Mouse (Mus musculus): ENCODE measurements at regions not wholly inside any gene's neighbourhood (a gene's known extent, or its start where the extent isn't known, plus 50 kb on each side); places are given as distances from the start of the nearest gene placed in this dataset.

- 82% methylated on average over 3 of the region's 3 CpGs for WGBS
- Histone ChIP-seq H3K4me2 (replicated peaks; ENCODE audit: low read depth, low read length) (no peak overlapping the region), H3K9me3 (ENCODE audit: low read length) (no peaks in the 10 kb centered on the region), H3K27me3 (replicated peaks; ENCODE audit: insufficient read depth, low read length) (no peaks in the 10 kb centered on the region), H3K4me1 (ENCODE audit: insufficient read depth, low read depth, low read length) (no peaks in the 10 kb centered on the region), H3K27ac (ENCODE audit: low read length) (no peak overlapping the region), H3K9ac (replicated peaks; ENCODE audit: low read depth) (no peak overlapping the region), H3K4me3 (ENCODE audit: low read depth, low read length) (no peak overlapping the region), H3K36me3 (ENCODE audit: insufficient read depth, low read length) (no peaks in the 10 kb centered on the region)
- TF ChIP-seq CTCF (IDR thresholded peaks at IDR 0.05), result no peak
- TF ChIP-seq EP300 (IDR thresholded peaks at IDR 0.05), result no peak
- no peak for ATAC-seq
- no peak for DNase-seq (ENCODE audit: low spot score)
Observed at GRCm38 (mm10) chr3:80256383-80256782, 372.1 kb downstream of the Fam198b start.

- Histone ChIP-seq H3K4me2 (replicated peaks; ENCODE audit: low read depth, low read length) (no peak overlapping the region), H3K27ac (ENCODE audit: low read length) (no peak overlapping the region), H3K36me3 (ENCODE audit: insufficient read depth, low read length) (no peaks in the 10 kb centered on the region), H3K9me3 (ENCODE audit: low read length) (no peaks in the 10 kb centered on the region), H3K4me3 (ENCODE audit: low read depth, low read length) (no peak overlapping the region), H3K27me3 (replicated peaks; ENCODE audit: insufficient read depth, low read length) (no peaks in the 10 kb centered on the region), H3K9ac (replicated peaks; ENCODE audit: low read depth) (no peak overlapping the region), H3K4me1 (ENCODE audit: insufficient read depth, low read depth, low read length) (no peaks in the 10 kb centered on the region)
- WGBS, result 78% methylated on average over 2 of the region's 2 CpGs
- ATAC-seq (no peak), DNase-seq (ENCODE audit: low spot score) (no peak)
- no peak for TF ChIP-seq EP300 (IDR thresholded peaks at IDR 0.05)
- TF ChIP-seq CTCF (IDR thresholded peaks at IDR 0.05), result no peak
Observed at GRCm38 (mm10) chr3:80263095-80263494, 378.8 kb downstream of the Fam198b start.

- no peak for ATAC-seq
- TF ChIP-seq CTCF (IDR thresholded peaks at IDR 0.05), result no peak
- no peak for TF ChIP-seq EP300 (IDR thresholded peaks at IDR 0.05)
- WGBS, result 59% methylated on average over 1 of the region's 1 CpGs
Observed at GRCm38 (mm10) chr3:80284656-80285055, 400.3 kb downstream of the Fam198b start.

GRCm38 (mm10) chr3:80285246-80285645 lies 400.9 kb downstream of the Fam198b start:
- Histone ChIP-seq H3K36me3 (ENCODE audit: insufficient read depth, low read length) (no peaks in the 10 kb centered on the region), H3K4me3 (ENCODE audit: low read depth, low read length) (no peak overlapping the region), H3K9ac (replicated peaks; ENCODE audit: low read depth) (no peak overlapping the region), H3K27me3 (replicated peaks; ENCODE audit: insufficient read depth, low read length) (no peaks in the 10 kb centered on the region), H3K4me1 (ENCODE audit: insufficient read depth, low read depth, low read length) (no peaks in the 10 kb centered on the region), H3K4me2 (replicated peaks; ENCODE audit: low read depth, low read length) (no peak overlapping the region), H3K9me3 (ENCODE audit: low read length) (no peaks in the 10 kb centered on the region), H3K27ac (ENCODE audit: low read length) (no peak overlapping the region)
- WGBS, result 62% methylated on average over 3 of the region's 3 CpGs
- TF ChIP-seq EP300 (IDR thresholded peaks at IDR 0.05) (no peak), CTCF (IDR thresholded peaks at IDR 0.05) (no peak)
- ATAC-seq (no peak), DNase-seq (ENCODE audit: low spot score) (no peak)

More at GRCm38 (mm10) chr3:80284656-80285055, 400.3 kb downstream of the Fam198b start:
- no peak overlapping the region for H3K4me2 ChIP-seq (replicated peaks; ENCODE audit: low read depth, low read length)
- no peaks in the 10 kb centered on the region for H3K27me3 ChIP-seq (replicated peaks; ENCODE audit: insufficient read depth, low read length)
- H3K27ac ChIP-seq (ENCODE audit: low read length), result no peak overlapping the region
- no peaks in the 10 kb centered on the region for H3K9me3 ChIP-seq (ENCODE audit: low read length)
- H3K4me1 ChIP-seq (ENCODE audit: insufficient read depth, low read depth, low read length), result no peaks in the 10 kb centered on the region
- DNase-seq (ENCODE audit: low spot score), result no peak
- no peaks in the 10 kb centered on the region for H3K36me3 ChIP-seq (ENCODE audit: insufficient read depth, low read length)
- no peak overlapping the region for H3K9ac ChIP-seq (replicated peaks; ENCODE audit: low read depth)
- no peak overlapping the region for H3K4me3 ChIP-seq (ENCODE audit: low read depth, low read length)

GRCm38 (mm10) chr3:80293485-80293884 lies 409.2 kb downstream of the Fam198b start:
- no peaks in the 10 kb centered on the region for H3K27me3 ChIP-seq (replicated peaks; ENCODE audit: insufficient read depth, low read length)
- H3K4me2 ChIP-seq (replicated peaks; ENCODE audit: low read depth, low read length), result no peak overlapping the region
- no peak for DNase-seq (ENCODE audit: low spot score)
- ATAC-seq, result no peak
- H3K4me3 ChIP-seq (ENCODE audit: low read depth, low read length), result no peak overlapping the region
- H3K4me1 ChIP-seq (ENCODE audit: insufficient read depth, low read depth, low read length), result no peaks in the 10 kb centered on the region
- no peak overlapping the region for H3K9ac ChIP-seq (replicated peaks; ENCODE audit: low read depth)
- H3K9me3 ChIP-seq (ENCODE audit: low read length), result no peaks in the 10 kb centered on the region
- TF ChIP-seq CTCF (IDR thresholded peaks at IDR 0.05), result no peak
- no peak for TF ChIP-seq EP300 (IDR thresholded peaks at IDR 0.05)
- WGBS, result 77% methylated on average over 4 of the region's 4 CpGs
- no peaks in the 10 kb centered on the region for H3K36me3 ChIP-seq (ENCODE audit: insufficient read depth, low read length)
- no peak overlapping the region for H3K27ac ChIP-seq (ENCODE audit: low read length)

GRCm38 (mm10) chr3:80307632-80308031 lies 423.3 kb downstream of the Fam198b start:
- DNase-seq (ENCODE audit: low spot score) (no peak), ATAC-seq (no peak)
- 64% methylated on average over 4 of the region's 4 CpGs for WGBS

GRCm38 (mm10) chr3:80309931-80310330 lies 425.6 kb downstream of the Fam198b start:
- TF ChIP-seq EP300 (IDR thresholded peaks at IDR 0.05) (no peak), CTCF (IDR thresholded peaks at IDR 0.05) (no peak)
- Histone ChIP-seq H3K4me3 (ENCODE audit: low read depth, low read length) (no peak overlapping the region), H3K4me2 (replicated peaks; ENCODE audit: low read depth, low read length) (no peak overlapping the region), H3K36me3 (ENCODE audit: insufficient read depth, low read length) (no peaks in the 10 kb centered on the region), H3K9me3 (ENCODE audit: low read length) (no peaks in the 10 kb centered on the region), H3K27me3 (replicated peaks; ENCODE audit: insufficient read depth, low read length) (no peaks in the 10 kb centered on the region), H3K4me1 (ENCODE audit: insufficient read depth, low read depth, low read length) (no peaks in the 10 kb centered on the region), H3K9ac (replicated peaks; ENCODE audit: low read depth) (no peak overlapping the region), H3K27ac (ENCODE audit: low read length) (no peak overlapping the region)
- ATAC-seq (no peak), DNase-seq (ENCODE audit: low spot score) (no peak)
- 75% methylated on average over 4 of the region's 4 CpGs for WGBS

More at GRCm38 (mm10) chr3:80307632-80308031, 423.3 kb downstream of the Fam198b start:
- Histone ChIP-seq H3K4me3 (ENCODE audit: low read depth, low read length) (no peak overlapping the region), H3K36me3 (ENCODE audit: insufficient read depth, low read length) (no peaks in the 10 kb centered on the region), H3K4me1 (ENCODE audit: insufficient read depth, low read depth, low read length) (no peaks in the 10 kb centered on the region), H3K4me2 (replicated peaks; ENCODE audit: low read depth, low read length) (no peak overlapping the region), H3K27ac (ENCODE audit: low read length) (no peak overlapping the region), H3K27me3 (replicated peaks; ENCODE audit: insufficient read depth, low read length) (no peaks in the 10 kb centered on the region), H3K9me3 (ENCODE audit: low read length) (no peaks in the 10 kb centered on the region), H3K9ac (replicated peaks; ENCODE audit: low read depth) (no peak overlapping the region)
- TF ChIP-seq CTCF (IDR thresholded peaks at IDR 0.05) (no peak), EP300 (IDR thresholded peaks at IDR 0.05) (no peak)

Data from lung, postnatal 0 days (tissue).